Mouse (Mus musculus) limb, embryonic 14.5 days (tissue): ENCODE results near the gene Tysnd1. TPM values are rescaled to one million over a fixed set of nuclear protein-coding genes. Genes with fewer than 3 reads are reported as not detected.
A peak's percentile ranks its signal among the peaks of the same experiment; 100 is the strongest.

Experiments used
- ATAC-seq: fragments of 200-750 bp; cut with Nextera tagmentation; 2 replicates; pipeline ENCODE4 v1.8.0; 2017; ENCODE audit warnings: low read depth, moderate number of reproducible peaks, moderate TSS enrichment; ENCODE audit not compliant: low FRiP score
- DNase-seq: peaks from one replicate; pipeline ENCODE4 v3.0.0-alpha.2; 2015; ENCODE audit warnings: low spot score
- H3K27ac ChIP-seq: fragments of 300-500 bp; sonication (generic); replicated peaks from 2 replicates; pipeline ENCODE4 v1.5.1; 2014; ENCODE audit warnings: low read depth, mild to moderate bottlenecking, low read length, moderate library complexity, mixed read lengths
- H3K27me3 ChIP-seq: fragments of 300-500 bp; sonication (generic); 2 replicates; pipeline ENCODE4 v1.6.1; 2014; ENCODE audit warnings: low read length, mixed read lengths; ENCODE audit not compliant: control insufficient read depth, insufficient read depth
- H3K36me3 ChIP-seq: fragments of 300-500 bp; sonication (generic); 2 replicates; pipeline ENCODE4 v1.6.1; 2014; ENCODE audit warnings: mild to moderate bottlenecking, low read length, moderate library complexity, mixed read lengths; ENCODE audit not compliant: control insufficient read depth, insufficient read depth
- H3K4me1 ChIP-seq: fragments of 300-500 bp; sonication (generic); 2 replicates; pipeline ENCODE4 v1.6.1; 2014; ENCODE audit warnings: antibody characterized with exemption, low read length, mixed read lengths; ENCODE audit not compliant: control insufficient read depth, insufficient read depth
- H3K4me2 ChIP-seq: fragments of 300-500 bp; sonication (generic); replicated peaks from 2 replicates; pipeline ENCODE4 v1.6.1; 2014; ENCODE audit warnings: low read depth, mild to moderate bottlenecking, low read length, moderate library complexity; ENCODE audit not compliant: severe bottlenecking
- H3K4me3 ChIP-seq: fragments of 300-500 bp; sonication (generic); replicated peaks from 2 replicates; pipeline ENCODE4 v1.5.1; 2014; ENCODE audit warnings: low read length
- H3K9ac ChIP-seq: fragments of 300-500 bp; sonication (generic); 2 replicates; pipeline ENCODE4 v1.6.1; 2014; ENCODE audit warnings: mild to moderate bottlenecking, low read depth, low read length, moderate library complexity; ENCODE audit not compliant: severe bottlenecking
- H3K9me3 ChIP-seq: fragments of 300-500 bp; sonication (generic); 2 replicates; pipeline ENCODE4 v1.6.1; 2016; ENCODE audit warnings: low read length; ENCODE audit not compliant: control insufficient read depth
- POLR2A ChIP-seq: fragments of 200-500 bp; IDR thresholded peaks from 2 replicates; pipeline ENCODE4 v1.8.0; 2012; ENCODE audit warnings: inconsistent platforms, mild to moderate bottlenecking, moderate library complexity, borderline replicate concordance; ENCODE audit not compliant: insufficient read depth, insufficient read length; ENCODE audit errors: extremely low read depth
- WGBS: fragments of 180-500 bp; shearing (Covaris S2); extraction: QIAGEN DNeasy Blood & Tissue Kit; methylation state at CpG from one replicate; pipeline ENCODE4 v1.1.7; 2014; 5-methylcytosine and 5-hydroxymethylcytosine counted together
- polyA plus RNA-seq, 2 experiments: library from polyadenylated mRNA; depleted of rRNA in 1 of 2; stranded (reverse) in 1 of 2; unstranded in 1 of 2; fragments of >200 nt; fragmentation: Nextera tagmentation in 1 of 2; extraction: Ambion mirVana in 1 of 2; gene quantifications; 2 replicates each; pipeline versions ENCODE4 v1.2.1 to v1.2.3; 2012 to 2014

Gene Tysnd1
- polyA plus RNA-seq, 2 experiments, result 39.2 to 43.5 TPM

GRCm38 (mm10) chr10:61661887-61662286 lies 33.4 kb upstream of the Tysnd1 start:
- Histone ChIP-seq H3K27ac (no peak overlapping the region), H3K4me2 (no peak overlapping the region), H3K27me3 (no peaks in the 10 kb centered on the region), H3K4me3 (no peak overlapping the region), H3K4me1 (no peaks in the 10 kb centered on the region), H3K9ac (no peak overlapping the region), H3K9me3 (no peaks in the 10 kb centered on the region), H3K36me3 (peaks cover 70% of the 10 kb centered on the region)
- TF ChIP-seq POLR2A, result no peak
- 82% methylated on average over 8 of the region's 8 CpGs for WGBS
- no peak for DNase-seq
- no peak for ATAC-seq

- DNase-seq (peak; percentile 45), ATAC-seq (0 out of 2 replicates have a peak, but pooled peaks have one; percentile 41)
- no peak overlapping the region for H3K4me3 ChIP-seq
- H3K9ac ChIP-seq, result no peak overlapping the region
- H3K36me3 ChIP-seq, result peaks cover 71% of the 10 kb centered on the region
- no peak for TF ChIP-seq POLR2A
- H3K4me2 ChIP-seq, result no peak overlapping the region
- no peaks in the 10 kb centered on the region for H3K9me3 ChIP-seq
- no peaks in the 10 kb centered on the region for H3K27me3 ChIP-seq
- no peaks in the 10 kb centered on the region for H3K4me1 ChIP-seq
- WGBS, result 68% methylated on average over 10 of the region's 10 CpGs
- H3K27ac ChIP-seq, result no peak overlapping the region
Observed at GRCm38 (mm10) chr10:61662391-61662988, 32.8 kb upstream of the Tysnd1 start.

- 91% methylated on average over 10 of the region's 10 CpGs for WGBS
- Histone ChIP-seq H3K27ac (no peak overlapping the region), H3K4me3 (no peak overlapping the region), H3K4me1 (no peaks in the 10 kb centered on the region), H3K36me3 (peaks cover 86% of the 10 kb centered on the region), H3K9me3 (no peaks in the 10 kb centered on the region), H3K27me3 (no peaks in the 10 kb centered on the region), H3K9ac (no peak overlapping the region), H3K4me2 (no peak overlapping the region)
- TF ChIP-seq POLR2A, result no peak
- ATAC-seq (no peak), DNase-seq (no peak)
Observed at GRCm38 (mm10) chr10:61665111-61665510, 30.2 kb upstream of the Tysnd1 start.

- TF ChIP-seq POLR2A, result no peak
- DNase-seq, result no peak
- Histone ChIP-seq H3K27me3 (no peaks in the 10 kb centered on the region), H3K9ac (no peak overlapping the region), H3K4me1 (no peaks in the 10 kb centered on the region), H3K36me3 (peaks cover 86% of the 10 kb centered on the region), H3K9me3 (no peaks in the 10 kb centered on the region), H3K4me3 (no peak overlapping the region), H3K27ac (no peak overlapping the region), H3K4me2 (no peak overlapping the region)
- 75% methylated on average over 3 of the region's 3 CpGs for WGBS
- ATAC-seq, result no peak
Observed at GRCm38 (mm10) chr10:61665651-61666050, 29.7 kb upstream of the Tysnd1 start.

- no peak overlapping the region for H3K4me2 ChIP-seq
- no peak for TF ChIP-seq POLR2A
- H3K9me3 ChIP-seq, result no peaks in the 10 kb centered on the region
- H3K27me3 ChIP-seq, result no peaks in the 10 kb centered on the region
- no peak overlapping the region for H3K4me3 ChIP-seq
- peaks cover 83% of the 10 kb centered on the region for H3K36me3 ChIP-seq
- DNase-seq (no peak), ATAC-seq (no peak)
- no peak overlapping the region for H3K27ac ChIP-seq
- H3K9ac ChIP-seq, result no peak overlapping the region
- no peaks in the 10 kb centered on the region for H3K4me1 ChIP-seq
- 83% methylated on average over 7 of the region's 7 CpGs for WGBS
Observed at GRCm38 (mm10) chr10:61669289-61669688, 26.0 kb upstream of the Tysnd1 start.

- no peak overlapping the region for H3K9ac ChIP-seq
- TF ChIP-seq POLR2A, result no peak
- no peaks in the 10 kb centered on the region for H3K9me3 ChIP-seq
- H3K36me3 ChIP-seq, result peaks cover 83% of the 10 kb centered on the region
- no peak overlapping the region for H3K4me2 ChIP-seq
- H3K27ac ChIP-seq, result no peak overlapping the region
- no peak for ATAC-seq
- no peak for DNase-seq
- H3K4me3 ChIP-seq, result no peak overlapping the region
- no peaks in the 10 kb centered on the region for H3K4me1 ChIP-seq
- H3K27me3 ChIP-seq, result no peaks in the 10 kb centered on the region
Observed at GRCm38 (mm10) chr10:61669896-61670295, 25.4 kb upstream of the Tysnd1 start.
